ENCODE assay signal across 15 mouse cellular contexts in genomic region chr11:47742806-47743205, GRCm38 (mm10).
"Had no signal": no experiment of that assay in that cellular context is flagged by ENCODE, and none has a peak within 500 bp of the region (broad histone marks: within the 10 kb centered on the region; RNA-seq: fewer than 3 reads in every experiment).

No protein-coding gene starts in this region.

- H3K9ac ChIP-seq: hindbrain, embryonic 14.5 days; limb, embryonic 13.5 days; liver, embryonic 15.5 days; lung, embryonic 15.5 days; midbrain, embryonic 15.5 days; neural tube, embryonic 13.5 days had no signal

- H3K9me3 ChIP-seq: limb, embryonic 13.5 days; liver, embryonic 15.5 days; lung, embryonic 15.5 days; midbrain, embryonic 15.5 days; neural tube, embryonic 13.5 days had no signal

- H3K27me3 ChIP-seq: limb, embryonic 13.5 days; liver, embryonic 15.5 days; lung, embryonic 15.5 days; megakaryocyte, embryonic 14.5 days; midbrain, embryonic 15.5 days; neural tube, embryonic 13.5 days had no signal

- H3K4me3 ChIP-seq: layer of hippocampus, adult 2 months; limb, embryonic 13.5 days; liver, embryonic 15.5 days; lung, embryonic 15.5 days; megakaryocyte, embryonic 14.5 days; midbrain, embryonic 15.5 days; neural tube, embryonic 13.5 days had no signal

- H3K36me3 ChIP-seq: limb, embryonic 13.5 days; liver, embryonic 15.5 days; lung, embryonic 15.5 days; midbrain, embryonic 15.5 days; neural tube, embryonic 13.5 days had no signal

- H3K4me2 ChIP-seq: hindbrain, embryonic 14.5 days; limb, embryonic 13.5 days; liver, embryonic 11.5 days; liver, embryonic 15.5 days; lung, embryonic 15.5 days; midbrain, embryonic 11.5 days; midbrain, embryonic 15.5 days; neural tube, embryonic 13.5 days had no signal

- ATAC-seq: midbrain, embryonic 15.5 days had no signal

- DNase-seq: left cerebral cortex, postnatal 4 days; lung, postnatal 14 days; right cerebral cortex, postnatal 14 days; thymus, postnatal 4 days had no signal

- H3K27ac ChIP-seq: hindbrain, embryonic 14.5 days; layer of hippocampus, adult 2 months; limb, embryonic 13.5 days; liver, embryonic 15.5 days; lung, embryonic 15.5 days; macrophage; midbrain, embryonic 15.5 days; neural tube, embryonic 13.5 days had no signal

- H3K4me1 ChIP-seq: limb, embryonic 13.5 days; liver, embryonic 15.5 days; lung, embryonic 15.5 days; megakaryocyte, embryonic 14.5 days; midbrain, embryonic 15.5 days; neural tube, embryonic 13.5 days had no signal
